Comparison of ENCODE assay signal across 24 mouse cellular contexts in the genomic region with DNA sequence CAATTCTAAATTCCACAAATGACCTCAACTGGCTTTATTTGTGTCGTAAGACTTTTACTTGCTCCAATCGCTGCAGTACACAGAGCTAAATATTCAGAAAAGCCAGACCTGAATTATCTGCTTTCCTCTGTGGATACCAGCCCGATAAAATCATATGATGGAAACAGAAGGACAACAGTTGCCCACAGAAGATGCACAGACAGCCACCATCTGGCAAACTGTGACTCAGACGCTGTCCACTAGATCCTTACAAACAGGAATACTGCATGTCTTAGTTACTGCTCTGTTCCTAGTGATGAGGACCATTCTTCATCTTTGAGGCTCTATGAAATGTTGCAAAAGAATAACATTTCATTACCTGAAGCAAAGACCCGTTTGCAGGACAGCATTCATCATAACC. TPM values are rescaled to one million over a fixed set of nuclear protein-coding genes. Genes with fewer than 3 reads are reported as not detected.
DNase-seq lines count a peak whose midpoint lies in the region; ATAC-seq and TF ChIP-seq lines count a peak whose summit lies in the region.
"Had no signal": no experiment of that assay in that cellular context is flagged by ENCODE, and none has a peak within 500 bp of the region (broad histone marks: within the 10 kb centered on the region; RNA-seq: fewer than 3 reads in every experiment).

No protein-coding gene starts in this region.

- no peak overlapping the region for H3K4me3 ChIP-seq in forebrain, postnatal 0 days (ENCODE audit: low read depth, low read length)
- H3K4me3 ChIP-seq in forebrain, embryonic 12.5 days (replicated peaks) = no peak overlapping the region
- H3K4me3 ChIP-seq: heart, adult 2 months; limb, embryonic 12.5 days; liver, embryonic 15.5 days; neural tube, embryonic 13.5 days had no signal

- 68% methylated on average over 5 of the region's 5 CpGs for WGBS in forebrain, postnatal 0 days
- WGBS in forebrain, embryonic 12.5 days = 90% methylated on average over 5 of the region's 5 CpGs

- no peaks in the 10 kb centered on the region for H3K36me3 ChIP-seq in forebrain, postnatal 0 days (ENCODE audit: insufficient read depth)
- no peaks in the 10 kb centered on the region for H3K36me3 ChIP-seq in forebrain, embryonic 12.5 days (replicated peaks)
- H3K36me3 ChIP-seq: limb, embryonic 12.5 days; liver, embryonic 15.5 days; neural tube, embryonic 13.5 days had no signal

- peak; percentile 20 for DNase-seq in forebrain, postnatal 0 days
- DNase-seq in right cerebral cortex, adult 18-20 months = peak; percentile 52
- DNase-seq in right cerebral cortex, postnatal 14 days = no peak
- peak; percentile 22 to 63 for DNase-seq in layer of hippocampus, adult 8-10 months (ENCODE audit: low spot score in 2 of 2)
- peak; percentile 11 to 14 for DNase-seq in right cerebral cortex, postnatal 36 days (ENCODE audit: low spot score in 2 of 2)
- DNase-seq in urinary bladder, postnatal 10 days (ENCODE audit: low spot score) = no peak
- no peak for DNase-seq in testis, postnatal 10 days (ENCODE audit: low spot score)
- DNase-seq: adrenal gland, postnatal 36 days; heart, adult 2 months; kidney, adult 2 months; kidney, postnatal 25 days; lung, postnatal 10 days; thymus, postnatal 36 days had no signal

- H3K4me1 ChIP-seq in forebrain, postnatal 0 days (ENCODE audit: insufficient read depth) = peaks cover 4% of the 10 kb centered on the region; the same call in 1 of the 2 replicates
- H3K4me1 ChIP-seq in forebrain, embryonic 12.5 days = peaks cover 3% of the 10 kb centered on the region; the same call in 1 of the 2 replicates
- H3K4me1 ChIP-seq: limb, embryonic 12.5 days; liver, embryonic 15.5 days; neural tube, embryonic 13.5 days had no signal

- no peaks in the 10 kb centered on the region for H3K27me3 ChIP-seq in forebrain, postnatal 0 days (ENCODE audit: insufficient read depth, low read length)
- H3K27me3 ChIP-seq in forebrain, embryonic 12.5 days = no peaks in the 10 kb centered on the region
- H3K27me3 ChIP-seq: limb, embryonic 12.5 days; liver, embryonic 15.5 days; neural tube, embryonic 13.5 days had no signal

- no peak overlapping the region for H3K4me2 ChIP-seq in forebrain, postnatal 0 days (ENCODE audit: low read depth)
- no peak overlapping the region for H3K4me2 ChIP-seq in forebrain, embryonic 12.5 days
- H3K4me2 ChIP-seq: hindbrain, embryonic 14.5 days; limb, embryonic 12.5 days; liver, embryonic 15.5 days; neural tube, embryonic 13.5 days had no signal

- TF ChIP-seq CTCF in forebrain, postnatal 0 days (IDR thresholded peaks at IDR 0.05; ENCODE audit: low read depth) = no peak

- ATAC-seq in forebrain, postnatal 0 days = no peak
- no peak for ATAC-seq in forebrain, embryonic 12.5 days (ENCODE audit: low FRiP score)
- ATAC-seq: Patski had no signal

- no peak overlapping the region for H3K27ac ChIP-seq in forebrain, postnatal 0 days (ENCODE audit: low read depth, low read length)
- H3K27ac ChIP-seq in forebrain, embryonic 12.5 days = no peak overlapping the region
- H3K27ac ChIP-seq: heart, adult 2 months; hindbrain, embryonic 14.5 days; limb, embryonic 12.5 days; liver, embryonic 15.5 days; neural tube, embryonic 13.5 days; stomach, postnatal 0 days had no signal

- no peak overlapping the region for H3K9ac ChIP-seq in forebrain, postnatal 0 days
- no peak overlapping the region for H3K9ac ChIP-seq in forebrain, embryonic 12.5 days
- H3K9ac ChIP-seq: hindbrain, embryonic 14.5 days; limb, embryonic 12.5 days; liver, embryonic 15.5 days; neural tube, embryonic 13.5 days had no signal

- no peaks in the 10 kb centered on the region for H3K9me3 ChIP-seq in forebrain, postnatal 0 days (ENCODE audit: low read length)
- no peaks in the 10 kb centered on the region for H3K9me3 ChIP-seq in forebrain, embryonic 12.5 days
- H3K9me3 ChIP-seq: limb, embryonic 12.5 days; liver, embryonic 15.5 days; neural tube, embryonic 13.5 days had no signal

RNA-seq across cellular contexts. Expression of gene Gm9972, which starts 19.4 kb away (rescaled TPM):
- not detected in 2 replicates for total RNA-seq in forebrain, postnatal 0 days (2014; rRNA removed)
- polyA plus RNA-seq in forebrain, postnatal 0 days (2015; fragmentation: Nextera tagmentation; extraction: Ambion mirVana) = not detected in 2 replicates
- not detected in 2 replicates for polyA plus RNA-seq in forebrain, embryonic 12.5 days (2016; fragmentation: Nextera tagmentation; extraction: Ambion mirVana)
- not detected for total RNA-seq in layer of hippocampus, adult 8-10 months (2022)
- total RNA-seq: adrenal gland, postnatal 36 days; gastrocnemius, adult 18-20 months; heart, adult 2 months; megakaryocyte-erythroid progenitor cell, adult 5-6 weeks had no signal
- polyA plus RNA-seq: embryonic facial prominence, embryonic 11.5 days; heart, adult 2 months; heart, embryonic 16.5 days; hindbrain, embryonic 14.5 days; kidney, adult 2 months; limb, embryonic 12.5 days; liver, embryonic 15.5 days; neural tube, embryonic 13.5 days; Patski had no signal

Comparison
In these comparisons a context has a peak if more than half of its experiments do, and no peak if none do; other contexts are left out.
1. DNase-seq: peak in forebrain, postnatal 0 days (single experiment), right cerebral cortex, adult 18-20 months (single experiment), layer of hippocampus, adult 8-10 months (2 of 2) and right cerebral cortex, postnatal 36 days (2 of 2); none in right cerebral cortex, postnatal 14 days (single experiment), urinary bladder, postnatal 10 days (single experiment) and testis, postnatal 10 days (single experiment).